Mouse (Mus musculus): ENCODE data around the gene Phf13. TPM values are rescaled to one million over a fixed set of nuclear protein-coding genes. Genes with fewer than 3 reads are reported as not detected.
A peak's percentile ranks its signal among the peaks of the same experiment; 100 is the strongest.

The Phf13 gene
- polyA plus RNA-seq, 1 experiment: 4.2 TPM

DNA sequence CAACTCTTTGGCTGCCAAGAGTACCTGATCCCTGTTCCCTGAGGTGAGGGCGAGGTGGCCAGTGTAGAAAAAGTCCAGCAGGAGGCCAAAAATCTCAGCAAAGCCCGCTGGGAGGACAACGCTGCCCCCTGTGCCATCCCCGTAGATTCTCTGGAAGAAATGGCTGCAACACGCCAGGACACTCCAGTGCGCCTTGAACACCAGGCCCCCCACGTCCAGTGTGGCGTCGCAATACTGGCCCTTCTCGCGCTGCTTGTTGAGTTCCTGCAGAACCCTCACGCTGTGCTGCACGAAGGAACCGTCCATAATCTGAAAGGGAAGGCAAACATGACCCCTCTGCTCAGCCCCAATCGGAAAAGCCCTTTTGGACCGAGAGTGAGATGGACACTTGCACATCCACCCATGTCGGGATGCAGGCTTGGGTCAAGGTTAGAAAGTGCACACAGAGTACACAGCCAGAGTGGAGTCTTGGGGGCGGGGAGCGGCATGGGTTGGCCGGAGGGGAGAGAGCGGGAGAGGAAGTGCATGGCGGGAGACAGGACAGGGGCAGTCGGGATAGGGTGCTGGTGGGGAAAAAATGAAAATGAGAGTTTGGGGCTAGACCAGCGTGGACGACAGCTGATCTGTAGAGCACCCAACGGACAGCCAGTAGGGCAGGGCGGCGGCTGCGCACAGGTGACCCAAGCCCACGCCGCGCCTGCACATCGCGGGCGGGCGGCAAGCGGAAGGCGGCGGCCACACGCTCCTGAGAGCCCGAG is 30.9 kb upstream of the Phf13 start:
- Histone ChIP-seq H3K27ac (replicated peaks; ENCODE audit: low read depth, low read length) (peak overlapping the region; percentile 44; the same call in 1 of the 2 replicates), H3K4me1 (ENCODE audit: control insufficient read depth, insufficient read depth, insufficient read length, low read length) (peaks cover 5% of the 10 kb centered on the region), H3K4me3 (ENCODE audit: insufficient read depth, low read depth, low read length) (peak overlapping the region; percentile 85)

DNA sequence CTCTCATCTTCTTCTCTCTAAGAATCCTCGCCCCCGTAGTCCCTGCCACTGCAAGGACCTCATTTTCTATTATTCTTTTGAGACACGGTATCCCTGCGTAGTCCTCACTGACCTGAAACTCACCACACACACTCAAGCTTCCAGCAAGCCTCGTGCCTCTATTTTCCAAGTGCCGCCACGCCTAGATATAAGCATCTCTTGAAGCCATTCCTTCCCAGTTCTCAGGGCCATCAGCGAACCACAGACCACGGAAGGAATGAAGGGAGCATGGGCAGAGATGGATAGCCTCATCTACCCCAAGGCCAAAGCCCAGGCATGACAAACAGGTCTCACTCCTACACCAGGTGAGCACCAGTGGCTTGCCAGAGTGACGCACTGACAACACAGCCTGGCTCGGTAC is 28.5 kb upstream of the Phf13 start:
- Histone ChIP-seq H3K4me3 (ENCODE audit: insufficient read depth, low read depth, low read length) (no peak overlapping the region), H3K4me1 (ENCODE audit: control insufficient read depth, insufficient read depth, insufficient read length, low read length) (peaks cover 5% of the 10 kb centered on the region), H3K27ac (replicated peaks; ENCODE audit: low read depth, low read length) (no peak overlapping the region)

DNA sequence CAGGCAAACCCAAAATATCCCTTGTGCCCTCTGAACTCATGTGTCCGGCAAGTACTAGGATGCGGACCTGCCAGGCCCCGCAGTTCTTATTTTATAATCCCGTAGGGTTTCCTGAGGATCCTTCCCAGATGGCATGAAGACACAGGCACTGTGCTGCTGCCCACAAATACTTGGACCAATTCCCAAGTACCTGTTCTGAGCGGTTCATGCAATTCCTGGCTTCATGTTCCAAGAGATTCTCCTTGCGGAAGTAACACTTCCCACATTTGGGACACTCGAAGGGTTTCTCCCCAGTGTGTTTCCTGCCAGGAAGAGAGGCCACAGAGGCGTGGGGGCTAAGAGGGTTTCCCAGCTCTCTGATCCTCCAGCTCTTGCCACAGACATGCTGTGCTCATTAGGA is 26.4 kb upstream of the Phf13 start:
- H3K4me3 ChIP-seq (ENCODE audit: insufficient read depth, low read depth, low read length): no peak overlapping the region
- peaks cover 5% of the 10 kb centered on the region for H3K4me1 ChIP-seq (ENCODE audit: control insufficient read depth, insufficient read depth, insufficient read length, low read length)
- no peak overlapping the region for H3K27ac ChIP-seq (replicated peaks; ENCODE audit: low read depth, low read length)

DNA sequence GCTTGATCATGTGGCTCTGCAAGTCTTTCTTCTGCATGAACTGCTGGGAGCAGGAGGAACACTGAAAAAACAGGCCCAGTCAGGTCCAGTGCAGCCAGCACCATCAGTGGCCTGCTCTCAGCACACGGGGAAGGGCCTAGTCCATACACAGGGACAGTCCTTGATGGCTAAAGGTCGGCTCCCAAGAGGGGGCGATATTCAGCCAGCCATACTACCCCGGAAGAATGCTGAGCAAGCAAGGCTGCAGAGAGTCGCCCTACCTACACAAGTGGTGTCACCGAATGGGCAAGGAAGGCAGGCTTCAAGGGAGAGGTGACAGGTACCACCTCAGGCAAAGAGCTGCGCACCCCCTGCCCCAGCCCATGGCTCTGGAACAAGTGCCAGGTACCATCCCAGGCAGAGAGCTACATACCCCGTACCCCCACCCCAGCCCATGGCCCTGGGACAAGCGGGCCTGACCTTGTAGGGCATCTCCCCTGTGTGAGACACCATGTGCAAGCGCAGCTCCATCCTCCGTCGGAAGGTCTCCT is 25.6 kb upstream of the Phf13 start:
- Histone ChIP-seq H3K4me1 (ENCODE audit: control insufficient read depth, insufficient read depth, insufficient read length, low read length) (peaks cover 2% of the 10 kb centered on the region), H3K4me3 (ENCODE audit: insufficient read depth, low read depth, low read length) (no peak overlapping the region), H3K27ac (replicated peaks; ENCODE audit: low read depth, low read length) (no peak overlapping the region)

DNA sequence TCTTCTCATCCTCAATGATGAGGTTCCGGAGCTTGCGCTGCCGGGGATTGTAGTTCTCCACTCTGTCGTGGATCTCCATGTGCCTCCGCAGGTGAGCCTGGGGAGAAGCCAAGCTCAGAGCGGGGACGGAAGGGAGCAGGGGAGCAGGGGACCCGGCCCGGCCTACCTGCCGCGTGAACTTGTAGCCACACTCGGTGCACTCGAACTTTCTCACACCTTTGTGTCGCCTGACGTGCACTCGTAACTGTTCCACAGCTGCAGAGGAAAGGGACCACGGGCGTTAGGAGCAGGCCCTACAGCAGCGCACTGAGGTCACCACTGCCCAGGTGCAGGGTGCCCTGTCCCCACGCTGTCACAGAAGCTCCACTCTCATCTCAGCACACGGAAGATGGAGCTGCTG is 24.0 kb upstream of the Phf13 start:
- Histone ChIP-seq H3K27ac (replicated peaks; ENCODE audit: low read depth, low read length) (no peak overlapping the region), H3K4me3 (ENCODE audit: insufficient read depth, low read depth, low read length) (no peak overlapping the region), H3K4me1 (ENCODE audit: control insufficient read depth, insufficient read depth, insufficient read length, low read length) (no peaks in the 10 kb centered on the region)

DNA sequence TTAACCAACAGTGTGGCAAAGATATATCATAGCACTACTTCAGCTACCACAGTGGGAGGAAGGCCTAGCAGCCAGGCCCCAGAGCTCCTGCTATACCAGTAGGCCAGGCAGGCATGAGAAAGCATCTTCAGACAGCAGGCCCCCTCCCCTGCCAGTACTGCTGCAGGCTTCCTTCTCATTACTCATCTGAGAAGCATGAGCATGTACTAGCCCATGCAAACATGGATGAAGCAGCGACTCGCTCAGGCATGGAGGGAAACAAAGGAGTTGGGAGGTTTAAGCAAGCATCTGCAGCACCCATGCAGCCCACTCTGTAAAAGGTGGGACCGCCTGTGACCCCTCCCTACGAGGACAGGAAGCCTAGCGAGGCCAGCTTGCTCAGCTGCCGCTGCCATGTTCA is 23.0 kb upstream of the Phf13 start:
- Histone ChIP-seq H3K27ac (replicated peaks; ENCODE audit: low read depth, low read length) (no peak overlapping the region), H3K4me1 (ENCODE audit: control insufficient read depth, insufficient read depth, insufficient read length, low read length) (no peaks in the 10 kb centered on the region), H3K4me3 (ENCODE audit: insufficient read depth, low read depth, low read length) (no peak overlapping the region)

DNA sequence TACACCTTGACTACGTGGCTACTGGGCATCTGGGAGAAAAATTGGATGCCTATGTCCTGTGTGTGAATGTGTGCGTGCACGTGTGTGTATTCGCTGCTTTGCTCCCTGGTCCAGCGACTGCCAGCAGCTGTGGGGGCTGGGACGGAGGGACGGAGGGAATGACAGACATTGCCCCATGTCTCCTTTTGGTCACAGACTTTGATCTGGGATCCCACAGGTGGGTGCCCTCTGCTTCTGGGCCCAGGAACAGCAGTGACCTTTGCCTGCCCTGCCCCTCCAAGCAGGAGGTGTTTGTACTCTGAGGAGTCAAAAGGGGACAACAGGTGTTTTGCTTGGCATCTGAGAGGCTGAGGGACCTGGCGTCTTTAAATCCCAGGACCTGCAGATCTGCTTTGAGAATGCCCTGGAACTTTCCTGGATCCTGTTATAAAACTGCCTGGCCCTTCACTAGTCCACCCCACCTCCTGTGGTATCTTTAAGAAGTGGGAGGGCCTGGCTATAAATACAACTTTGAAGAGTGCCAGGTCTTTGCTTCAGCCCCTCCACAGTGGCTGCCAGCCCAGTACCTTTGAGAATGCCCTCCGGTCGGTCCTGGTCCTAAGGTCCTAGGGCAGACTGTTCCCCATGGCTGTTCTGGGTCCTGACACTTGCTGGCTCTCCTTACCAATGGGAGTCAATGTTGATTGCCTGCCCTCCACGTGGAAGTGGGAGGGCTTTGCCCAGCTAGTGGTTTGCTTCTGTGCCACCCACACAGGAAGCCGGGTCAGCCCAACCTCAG is 17.2 kb upstream of the Phf13 start:
- Histone ChIP-seq H3K4me1 (ENCODE audit: control insufficient read depth, insufficient read depth, insufficient read length, low read length) (peaks cover 2% of the 10 kb centered on the region; the same call in 1 of the 2 replicates), H3K4me3 (ENCODE audit: insufficient read depth, low read depth, low read length) (no peak overlapping the region), H3K27ac (replicated peaks; ENCODE audit: low read depth, low read length) (no peak overlapping the region)

DNA sequence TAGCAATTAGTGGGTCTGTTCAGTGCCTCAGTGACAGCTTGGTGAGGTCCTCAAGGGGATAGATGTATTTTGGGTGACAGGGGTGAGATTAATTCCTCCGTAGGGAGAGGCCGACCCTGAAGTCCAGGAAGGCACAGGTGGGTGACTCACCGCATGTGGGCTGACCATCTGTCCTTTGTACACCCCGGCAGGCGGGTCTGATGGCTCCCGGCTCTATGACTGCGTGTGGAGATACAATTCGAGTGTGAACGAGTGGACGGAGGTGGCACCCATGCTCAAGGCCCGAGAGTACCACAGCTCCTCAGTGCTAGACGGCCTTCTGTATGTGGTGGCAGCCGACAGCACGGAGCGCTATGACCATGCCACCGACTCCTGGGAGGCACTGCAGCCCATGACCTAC is 16.1 kb upstream of the Phf13 start:
- Histone ChIP-seq H3K27ac (replicated peaks; ENCODE audit: low read depth, low read length) (no peak overlapping the region), H3K4me1 (ENCODE audit: control insufficient read depth, insufficient read depth, insufficient read length, low read length) (peaks cover 7% of the 10 kb centered on the region; the same call in 1 of the 2 replicates), H3K4me3 (ENCODE audit: insufficient read depth, low read depth, low read length) (no peak overlapping the region)

DNA sequence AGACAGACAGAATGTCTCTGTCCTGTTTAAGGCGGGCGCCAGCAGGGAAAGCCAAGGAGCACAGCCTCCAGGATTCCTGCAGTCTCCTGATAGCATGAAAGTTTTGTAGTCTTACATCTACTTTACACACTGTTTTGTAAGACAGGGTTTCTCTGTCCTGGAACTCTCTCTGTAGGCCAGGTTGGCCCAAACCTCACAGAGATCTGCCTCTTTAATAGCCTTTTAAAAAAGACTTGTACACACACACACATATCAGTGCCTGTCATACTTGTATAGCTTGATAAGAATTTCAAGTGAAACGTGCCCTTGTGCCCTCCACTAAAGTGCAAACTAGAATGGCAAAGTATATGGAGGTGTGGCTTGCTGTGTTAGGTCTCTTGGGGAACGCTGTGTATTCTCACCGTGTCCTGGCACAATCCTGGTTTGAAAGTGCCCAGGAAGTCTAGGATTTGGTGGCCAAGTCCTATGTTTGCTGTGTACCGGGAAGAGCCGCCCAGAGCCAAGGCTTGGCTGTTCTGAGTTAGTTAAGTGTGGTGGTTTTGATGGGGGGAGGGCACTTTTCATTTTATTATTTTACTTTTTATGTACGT is 15.2 kb upstream of the Phf13 start:
- Histone ChIP-seq H3K4me3 (ENCODE audit: insufficient read depth, low read depth, low read length) (peak overlapping the region; percentile 74), H3K27ac (replicated peaks; ENCODE audit: low read depth, low read length) (no peak overlapping the region), H3K4me1 (ENCODE audit: control insufficient read depth, insufficient read depth, insufficient read length, low read length) (peaks cover 7% of the 10 kb centered on the region; the same call in 1 of the 2 replicates)

DNA sequence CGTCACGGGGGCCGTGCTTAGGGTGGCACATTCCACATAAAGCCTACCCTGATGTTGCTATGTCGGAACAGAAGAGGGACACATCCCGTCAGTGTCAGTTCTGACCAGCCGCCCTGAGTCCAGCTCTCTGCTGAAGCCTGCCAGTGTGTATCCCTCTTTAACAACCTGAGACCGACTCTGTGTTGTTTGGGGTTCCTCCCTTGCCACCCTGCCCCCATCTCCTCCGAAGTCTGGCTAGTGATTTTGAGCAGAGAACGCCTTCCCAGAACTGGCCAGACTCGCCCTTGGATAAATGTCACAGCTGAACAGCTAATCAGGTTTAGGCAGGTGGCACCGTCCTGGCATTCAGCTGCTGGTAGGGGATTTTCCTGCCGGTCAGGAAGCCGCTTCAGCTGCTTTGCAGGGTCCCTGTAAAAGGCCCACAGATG is 14.7 kb upstream of the Phf13 start:
- peaks cover 7% of the 10 kb centered on the region; the same call in 1 of the 2 replicates for H3K4me1 ChIP-seq (ENCODE audit: control insufficient read depth, insufficient read depth, insufficient read length, low read length)
- H3K4me3 ChIP-seq (ENCODE audit: insufficient read depth, low read depth, low read length): peak overlapping the region; percentile 74
- no peak overlapping the region; the same call in 1 of the 2 replicates for H3K27ac ChIP-seq (replicated peaks; ENCODE audit: low read depth, low read length)

DNA sequence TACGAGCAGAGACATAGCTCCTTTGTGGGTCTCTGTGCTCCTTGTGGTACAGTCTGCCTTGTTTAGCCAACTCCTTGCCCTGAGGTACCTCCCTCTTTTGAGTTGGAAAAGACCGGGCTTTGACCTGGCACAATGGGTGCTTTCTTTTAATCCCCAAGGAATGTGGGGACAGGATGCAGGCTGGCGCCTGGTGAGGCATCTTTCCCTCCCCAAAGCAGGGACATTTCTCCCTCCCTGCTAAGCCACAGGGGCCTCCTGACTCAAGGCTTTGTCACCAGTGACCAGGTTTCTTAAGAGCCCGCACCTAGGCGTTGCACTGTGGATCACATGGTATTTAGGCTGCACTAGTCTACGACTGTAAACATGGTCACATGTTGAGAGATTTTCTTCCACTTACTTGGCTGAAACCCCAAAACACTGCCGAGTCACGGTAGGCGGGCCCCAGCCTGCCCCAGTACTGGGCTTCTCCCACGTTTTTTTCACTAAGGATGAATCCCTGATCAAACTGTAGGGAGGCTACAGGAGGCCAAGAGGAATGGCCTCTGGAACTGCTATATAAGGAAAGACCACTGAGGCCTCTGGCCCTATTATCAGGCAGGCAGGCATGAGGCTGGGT is 14.1 kb upstream of the Phf13 start:
- H3K27ac ChIP-seq (replicated peaks; ENCODE audit: low read depth, low read length): no peak overlapping the region; the same call in 1 of the 2 replicates
- peak overlapping the region; percentile 74 for H3K4me3 ChIP-seq (ENCODE audit: insufficient read depth, low read depth, low read length)
- peaks cover 7% of the 10 kb centered on the region; the same call in 1 of the 2 replicates for H3K4me1 ChIP-seq (ENCODE audit: control insufficient read depth, insufficient read depth, insufficient read length, low read length)

DNA sequence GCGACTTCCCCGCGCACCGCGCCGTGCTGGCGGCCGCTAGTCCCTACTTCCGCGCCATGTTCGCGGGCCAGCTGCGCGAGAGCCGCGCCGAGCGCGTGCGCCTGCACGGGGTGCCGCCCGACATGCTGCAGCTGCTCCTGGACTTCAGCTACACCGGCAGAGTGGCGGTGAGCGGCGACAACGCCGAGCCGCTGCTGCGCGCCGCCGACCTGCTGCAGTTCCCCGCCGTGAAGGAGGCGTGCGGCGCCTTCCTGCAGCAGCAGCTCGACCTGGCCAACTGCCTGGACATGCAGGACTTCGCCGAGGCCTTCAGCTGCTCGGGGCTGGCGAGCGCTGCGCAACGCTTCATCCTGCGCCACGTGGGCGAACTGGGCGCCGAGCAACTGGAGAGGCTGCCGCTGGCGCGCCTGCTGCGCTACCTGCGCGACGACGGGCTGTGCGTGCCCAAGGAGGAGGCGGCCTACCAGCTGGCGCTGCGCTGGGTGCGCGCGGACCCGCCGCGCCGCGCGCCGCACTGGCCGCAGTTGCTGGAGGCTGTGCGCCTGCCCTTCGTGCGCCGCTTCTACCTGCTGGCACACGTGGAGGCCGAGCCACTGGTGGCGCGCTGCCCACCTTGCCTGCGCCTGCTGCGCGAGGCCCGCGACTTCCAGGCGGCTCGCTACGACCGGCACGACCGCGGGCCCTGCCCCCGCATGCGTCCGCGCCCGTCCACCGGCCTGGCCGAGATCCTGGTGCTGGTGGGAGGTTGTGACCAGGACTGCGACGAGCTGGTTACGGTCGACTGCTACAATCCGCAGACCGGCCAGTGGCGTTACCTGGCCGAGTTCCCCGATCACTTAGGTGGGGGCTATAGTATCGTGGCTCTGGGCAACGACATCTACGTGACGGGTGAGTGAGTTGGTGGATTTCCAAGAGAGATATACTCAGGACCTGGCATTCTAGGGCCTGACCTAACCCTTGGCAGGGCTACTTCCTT is 13.3 kb upstream of the Phf13 start:
- Histone ChIP-seq H3K4me3 (ENCODE audit: insufficient read depth, low read depth, low read length) (peak overlapping the region; percentile 74), H3K27ac (replicated peaks; ENCODE audit: low read depth, low read length) (no peak overlapping the region; the same call in 1 of the 2 replicates), H3K4me1 (ENCODE audit: control insufficient read depth, insufficient read depth, insufficient read length, low read length) (peaks cover 7% of the 10 kb centered on the region; the same call in 1 of the 2 replicates)

DNA sequence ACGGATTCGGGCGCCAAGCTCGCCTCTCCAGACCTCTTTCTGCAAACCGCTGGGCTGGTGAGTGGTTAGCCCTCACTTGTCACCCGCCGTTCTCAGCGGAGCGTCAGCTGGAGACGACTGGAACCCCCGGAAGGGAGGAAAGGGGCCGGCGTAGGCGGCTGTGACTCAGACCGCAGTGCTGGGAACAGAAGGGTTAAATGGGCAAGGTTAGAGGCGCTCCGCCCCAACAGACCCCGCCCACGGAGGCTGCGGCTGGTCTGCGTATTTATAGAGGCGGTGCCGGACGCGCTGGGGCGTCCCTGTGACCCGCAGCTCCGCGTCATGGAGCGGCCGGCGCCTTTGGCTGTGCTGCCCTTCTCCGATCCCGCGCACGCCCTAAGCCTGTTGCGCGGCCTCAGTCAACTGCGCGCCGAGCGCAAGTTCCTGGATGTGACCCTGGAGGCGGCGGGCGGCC is 12.6 kb upstream of the Phf13 start, which contains the start of gene Klhl21:
Klhl21 (plus strand) TSS at position 182 of the 454 bp plus-strand sequence.
- peaks cover 7% of the 10 kb centered on the region; the same call in 1 of the 2 replicates for H3K4me1 ChIP-seq (ENCODE audit: control insufficient read depth, insufficient read depth, insufficient read length, low read length)
- H3K27ac ChIP-seq (replicated peaks; ENCODE audit: low read depth, low read length): peak within 1 kb of the TSS; percentile 49
- H3K4me3 ChIP-seq (ENCODE audit: insufficient read depth, low read depth, low read length): peak within 1 kb of the TSS; percentile 74

DNA sequence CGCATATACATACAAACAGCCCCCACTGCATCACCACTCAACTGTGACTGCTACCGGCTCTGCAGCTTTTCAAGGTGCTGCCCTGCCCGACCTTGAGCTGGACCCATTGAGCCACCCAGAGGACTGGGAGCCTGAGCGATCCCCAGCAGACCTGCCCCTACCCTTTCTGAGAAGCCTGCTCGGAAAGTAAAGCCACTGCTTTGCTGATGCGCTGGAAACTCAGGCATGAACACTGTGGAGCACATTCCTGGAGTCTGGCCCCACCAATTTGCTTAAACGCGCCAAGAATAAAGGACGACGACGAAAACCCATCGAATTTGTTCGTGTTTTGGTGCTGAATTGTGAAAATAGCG is 12.1 kb upstream of the Phf13 start:
- Histone ChIP-seq H3K4me3 (ENCODE audit: insufficient read depth, low read depth, low read length) (peak overlapping the region; percentile 74), H3K4me1 (ENCODE audit: control insufficient read depth, insufficient read depth, insufficient read length, low read length) (peaks cover 7% of the 10 kb centered on the region; the same call in 1 of the 2 replicates), H3K27ac (replicated peaks; ENCODE audit: low read depth, low read length) (peak overlapping the region; percentile 49)

Data from brown adipose tissue, adult 24 weeks (tissue).